Mouse (Mus musculus): ENCODE measurements around the gene Cdh23.

The Cdh23 gene

DNA sequence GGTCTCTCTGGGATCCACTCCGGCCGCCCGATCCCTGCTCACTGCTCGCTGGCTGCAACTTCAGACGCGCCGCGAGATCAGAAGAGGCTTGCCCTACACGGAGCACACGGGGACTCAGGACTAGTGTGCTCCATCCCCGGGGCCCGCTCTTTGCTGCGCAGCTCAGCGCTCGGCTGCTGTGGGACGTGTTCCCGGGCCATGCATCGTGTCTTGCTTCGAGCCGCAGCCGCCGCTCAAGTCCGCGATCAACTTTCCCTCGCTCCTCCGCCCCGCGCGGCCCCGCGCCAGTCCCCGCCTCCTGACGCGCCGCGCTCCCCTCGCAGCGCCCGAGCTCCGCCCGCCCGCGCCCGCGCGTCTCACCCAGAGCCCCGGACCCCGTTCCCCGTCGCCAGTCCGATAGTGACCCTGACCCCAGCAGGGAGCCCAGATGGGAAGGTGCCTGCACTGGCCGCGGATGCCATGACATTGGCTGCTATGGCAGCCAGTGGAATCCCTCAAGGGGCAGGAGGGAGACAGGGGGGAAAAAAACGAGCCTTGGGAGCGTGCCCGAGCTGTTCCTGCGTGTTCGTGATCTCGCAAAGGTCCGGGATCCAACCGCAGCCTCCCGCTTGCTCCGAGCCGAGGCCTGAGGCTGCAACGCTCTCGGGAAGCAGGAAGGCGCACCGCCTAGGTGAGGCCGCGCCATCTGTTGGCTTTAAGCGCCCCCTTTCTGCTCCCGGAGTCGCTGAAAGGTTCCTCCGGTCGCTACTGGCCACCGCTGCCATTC is 9.1 kb downstream of the Cdh23 start:
- H3K27me3 ChIP-seq (ENCODE audit: control insufficient read depth, insufficient read depth, low read length, poor library complexity, severe bottlenecking) = no peaks in the 10 kb centered on the region
- H3K36me3 ChIP-seq (ENCODE audit: control insufficient read depth, insufficient read depth, low read length, poor library complexity, severe bottlenecking) = no peaks in the 10 kb centered on the region
- DNase-seq (ENCODE audit: low read depth, low spot score) = peak; percentile 34

DNA sequence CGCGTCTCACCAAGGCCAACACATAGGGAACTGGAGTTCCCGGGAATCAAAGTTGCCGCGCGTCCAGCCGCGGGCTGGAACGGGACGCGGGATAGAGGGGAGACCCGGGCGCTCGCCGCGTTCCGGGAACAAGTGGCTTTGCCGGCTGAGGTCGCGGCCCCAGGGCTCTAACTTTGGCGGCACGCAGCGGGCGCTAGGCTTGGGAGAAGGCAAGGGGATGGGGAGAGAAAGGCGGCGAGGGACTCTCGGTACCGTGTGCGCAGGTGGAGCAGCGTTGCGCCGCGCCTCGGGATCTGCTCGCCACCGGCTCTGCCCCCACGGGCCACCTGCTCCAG is 9.7 kb downstream of the Cdh23 start:
- no peaks in the 10 kb centered on the region for H3K36me3 ChIP-seq (ENCODE audit: control insufficient read depth, insufficient read depth, low read length, poor library complexity, severe bottlenecking)
- DNase-seq (ENCODE audit: low read depth, low spot score) = no peak
- H3K27me3 ChIP-seq (ENCODE audit: control insufficient read depth, insufficient read depth, low read length, poor library complexity, severe bottlenecking) = no peaks in the 10 kb centered on the region

DNA sequence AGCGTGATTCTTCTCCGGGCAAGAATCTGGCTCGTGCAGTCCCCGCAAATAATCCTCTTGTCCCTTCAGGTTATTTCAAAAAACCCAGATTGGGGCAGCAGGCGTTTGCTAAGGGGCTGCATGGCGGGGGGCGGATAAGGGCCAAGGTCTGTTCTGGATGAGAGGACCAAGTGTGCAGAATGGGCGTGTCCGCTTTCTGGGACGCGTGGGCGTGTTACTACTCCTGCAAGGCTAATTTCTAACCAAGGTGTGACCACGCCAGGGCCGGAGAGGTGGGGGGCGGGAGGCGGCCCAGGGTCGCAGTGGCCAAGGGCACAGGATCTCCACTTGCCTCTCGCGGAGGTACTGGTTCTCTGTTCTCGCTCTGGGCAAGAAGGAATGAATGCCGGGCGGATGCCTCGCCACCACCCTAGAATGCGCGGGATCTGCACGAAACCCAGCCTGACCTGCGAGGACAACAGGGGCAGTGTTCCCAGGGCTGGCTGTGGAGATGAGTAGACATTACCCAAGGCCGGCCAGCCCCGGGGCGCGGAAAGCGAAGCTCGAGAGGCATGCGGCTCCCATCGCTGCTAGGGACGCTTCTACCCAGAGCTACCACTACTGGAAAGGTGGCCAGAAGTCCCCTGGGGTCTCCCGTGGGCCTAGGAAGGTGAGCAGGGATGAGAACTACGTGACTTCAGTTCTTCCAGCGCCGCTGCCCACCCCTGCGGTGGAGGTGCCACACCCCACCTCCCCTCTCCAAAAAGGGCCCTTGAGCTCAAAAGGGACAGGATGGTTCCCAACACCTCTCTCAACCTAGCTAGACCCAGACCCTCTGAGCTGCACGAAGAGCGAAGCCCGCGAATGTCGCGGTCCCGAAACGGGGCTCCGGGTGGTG is 10.3 kb downstream of the Cdh23 start:
- H3K27me3 ChIP-seq (ENCODE audit: control insufficient read depth, insufficient read depth, low read length, poor library complexity, severe bottlenecking) = no peaks in the 10 kb centered on the region

DNA sequence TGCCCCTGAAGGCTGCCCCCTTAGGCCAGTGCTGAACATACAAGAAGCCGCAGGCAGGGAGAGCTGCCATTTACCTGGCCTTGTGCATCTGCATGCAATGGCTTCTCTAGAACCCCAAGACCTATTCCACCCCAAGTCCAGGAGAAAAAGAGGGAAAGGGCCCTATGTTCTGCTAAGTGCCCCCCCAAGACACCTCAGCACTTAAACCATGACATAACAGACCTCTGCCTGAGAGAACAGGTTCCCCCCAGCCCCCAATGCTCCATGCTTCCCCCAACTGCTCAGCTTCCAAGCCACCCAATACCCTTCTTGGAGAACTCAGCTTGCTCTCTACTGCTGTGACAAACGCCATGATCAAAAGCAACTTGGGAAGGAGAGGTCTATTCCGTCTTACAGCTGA is 17.4 kb downstream of the Cdh23 start:
- no peak for DNase-seq (ENCODE audit: low read depth, low spot score)
- Histone ChIP-seq H3K36me3 (ENCODE audit: control insufficient read depth, insufficient read depth, low read length, poor library complexity, severe bottlenecking) (no peaks in the 10 kb centered on the region), H3K27me3 (ENCODE audit: control insufficient read depth, insufficient read depth, low read length, poor library complexity, severe bottlenecking) (no peaks in the 10 kb centered on the region)

More for the DNA sequence above, 10.3 kb downstream of the Cdh23 start:
- H3K36me3 ChIP-seq (ENCODE audit: control insufficient read depth, insufficient read depth, low read length, poor library complexity, severe bottlenecking) = no peaks in the 10 kb centered on the region
- DNase-seq (ENCODE audit: low read depth, low spot score) = no peak

DNA sequence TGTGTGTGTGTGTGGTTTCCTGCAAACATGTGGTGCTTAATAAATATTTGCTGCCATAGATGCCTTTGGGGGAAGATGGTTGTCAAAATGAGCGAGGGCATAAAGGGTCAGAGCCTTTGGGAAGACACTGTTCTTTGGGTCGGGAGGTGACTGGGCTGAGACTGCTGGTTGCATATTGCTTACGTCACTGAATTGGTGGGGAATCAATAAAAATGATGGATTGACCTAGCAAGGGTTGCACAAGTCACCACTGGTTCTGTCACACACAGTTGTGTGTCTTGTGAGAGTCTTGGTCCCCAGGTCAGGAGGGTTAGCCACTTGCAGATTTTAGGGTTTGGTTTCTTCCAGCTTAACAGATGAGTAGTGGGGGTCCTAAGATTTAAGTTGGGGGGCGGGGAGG is 19.0 kb downstream of the Cdh23 start:
- no peak for DNase-seq (ENCODE audit: low read depth, low spot score)
- Histone ChIP-seq H3K27me3 (ENCODE audit: control insufficient read depth, insufficient read depth, low read length, poor library complexity, severe bottlenecking) (no peaks in the 10 kb centered on the region), H3K36me3 (ENCODE audit: control insufficient read depth, insufficient read depth, low read length, poor library complexity, severe bottlenecking) (no peaks in the 10 kb centered on the region)

DNA sequence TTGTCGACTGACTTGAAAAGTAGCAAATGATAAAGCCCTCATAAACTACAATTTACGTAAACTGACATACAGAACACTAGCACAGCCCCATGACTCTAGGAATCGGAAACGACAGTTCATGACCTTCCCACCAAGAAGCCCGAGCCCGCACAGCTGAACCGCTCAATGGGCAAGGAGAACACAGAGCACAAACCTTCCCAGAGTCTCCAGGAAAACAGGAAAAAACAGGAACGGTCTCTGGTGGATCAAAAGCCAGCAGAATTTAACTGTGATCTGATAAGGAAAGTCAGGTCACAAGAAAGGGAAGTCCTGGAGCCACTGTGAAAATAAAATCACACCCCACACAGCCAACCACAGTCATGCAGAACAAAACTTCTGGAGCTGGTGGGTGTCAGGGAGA is 26.1 kb downstream of the Cdh23 start:
- Histone ChIP-seq H3K27me3 (ENCODE audit: control insufficient read depth, insufficient read depth, low read length, poor library complexity, severe bottlenecking) (no peaks in the 10 kb centered on the region; the same call in 1 of the 2 replicates), H3K36me3 (ENCODE audit: control insufficient read depth, insufficient read depth, low read length, poor library complexity, severe bottlenecking) (no peaks in the 10 kb centered on the region)
- DNase-seq (ENCODE audit: low read depth, low spot score) = no peak

DNA sequence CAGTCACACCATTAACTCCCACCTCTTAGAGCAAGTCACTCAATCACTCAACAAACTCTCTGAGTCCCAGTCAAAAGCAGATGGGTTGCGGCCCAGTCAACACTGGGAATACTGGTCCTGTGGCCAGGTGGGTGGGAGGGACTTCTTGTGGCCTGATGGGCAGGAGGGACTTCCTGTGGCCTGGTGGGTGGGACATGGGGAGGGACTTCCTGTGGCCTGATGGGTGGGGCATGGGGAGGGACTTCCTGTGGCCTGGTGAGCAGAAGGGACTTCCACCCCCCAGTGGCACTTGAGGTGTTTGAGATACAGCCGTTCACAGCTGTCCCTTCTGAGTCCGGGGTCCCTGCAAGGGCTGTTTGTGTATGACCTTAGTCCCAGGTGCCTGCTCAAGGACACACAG is 27.7 kb downstream of the Cdh23 start:
- Histone ChIP-seq H3K36me3 (ENCODE audit: control insufficient read depth, insufficient read depth, low read length, poor library complexity, severe bottlenecking) (no peaks in the 10 kb centered on the region), H3K27me3 (ENCODE audit: control insufficient read depth, insufficient read depth, low read length, poor library complexity, severe bottlenecking) (no peaks in the 10 kb centered on the region; the same call in 1 of the 2 replicates)
- DNase-seq (ENCODE audit: low read depth, low spot score) = no peak

DNA sequence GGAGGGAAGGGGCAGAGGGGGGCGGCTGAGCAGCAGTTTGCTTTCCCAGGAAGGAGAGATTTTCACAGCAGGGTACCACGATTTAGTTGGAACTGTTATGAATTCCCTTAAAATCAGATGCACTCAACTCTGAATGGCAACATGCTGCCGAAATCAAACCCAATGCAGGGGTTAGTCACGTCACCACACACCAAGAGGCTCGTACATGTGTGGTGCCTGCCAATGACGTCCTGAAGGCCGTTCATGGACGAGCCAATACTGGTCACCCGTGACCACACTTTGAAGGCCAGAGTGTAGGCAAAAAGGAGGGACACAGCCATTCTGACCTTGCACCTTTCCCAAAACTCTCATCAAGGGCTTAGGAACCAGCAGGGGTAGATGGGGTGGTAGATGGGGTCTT is 35.3 kb downstream of the Cdh23 start:
- H3K27me3 ChIP-seq (ENCODE audit: control insufficient read depth, insufficient read depth, low read length, poor library complexity, severe bottlenecking) = no peaks in the 10 kb centered on the region
- no peak for DNase-seq (ENCODE audit: low read depth, low spot score)
- H3K36me3 ChIP-seq (ENCODE audit: control insufficient read depth, insufficient read depth, low read length, poor library complexity, severe bottlenecking) = no peaks in the 10 kb centered on the region

DNA sequence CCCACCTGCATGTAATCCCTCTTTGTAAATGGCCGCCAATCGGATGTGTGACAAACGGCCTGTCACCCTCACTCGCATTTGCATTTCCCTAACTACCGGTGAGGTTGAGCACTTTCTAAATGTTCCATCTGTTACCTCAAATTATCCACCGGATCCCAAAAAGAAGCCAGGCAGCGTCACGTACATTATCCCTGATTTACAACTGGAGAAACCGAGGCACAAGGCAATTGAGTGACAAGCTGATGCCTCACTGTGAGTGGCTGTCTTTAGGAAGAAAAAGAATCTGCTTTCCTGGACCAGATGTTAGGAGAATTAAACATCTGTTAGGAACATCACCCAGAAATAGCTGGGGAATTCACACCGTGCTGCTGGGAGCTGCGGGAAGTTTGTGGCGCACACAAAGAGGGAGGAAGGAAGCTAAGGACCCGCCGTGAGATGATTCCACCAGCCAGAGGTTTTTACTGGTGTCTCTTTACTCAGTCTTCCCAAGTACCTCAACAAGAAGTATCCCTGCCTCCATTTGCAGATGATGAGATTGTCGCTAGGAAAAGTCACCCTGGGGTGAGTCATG is 36.8 kb downstream of the Cdh23 start:
- Histone ChIP-seq H3K36me3 (ENCODE audit: control insufficient read depth, insufficient read depth, low read length, poor library complexity, severe bottlenecking) (no peaks in the 10 kb centered on the region), H3K27me3 (ENCODE audit: control insufficient read depth, insufficient read depth, low read length, poor library complexity, severe bottlenecking) (no peaks in the 10 kb centered on the region)
- DNase-seq (ENCODE audit: low read depth, low spot score) = no peak

DNA sequence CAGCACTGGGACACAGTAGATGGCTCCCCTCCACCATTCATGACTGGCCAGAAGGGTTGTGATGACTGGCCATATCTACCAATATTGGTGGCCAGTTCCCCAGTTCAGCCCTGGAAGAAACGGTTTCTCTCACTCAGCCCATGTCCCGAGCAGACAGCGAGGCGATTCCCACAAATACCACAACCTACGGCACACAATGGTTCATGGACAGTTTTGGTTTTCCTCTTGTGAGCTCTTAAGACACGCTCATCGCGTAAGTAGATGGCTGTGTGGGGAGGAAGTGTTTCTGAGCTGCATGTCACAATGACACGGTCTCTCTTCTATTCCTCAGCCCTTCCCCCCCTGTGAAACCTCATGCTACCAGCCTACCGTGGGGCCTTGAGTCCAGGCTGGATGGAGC is 38.1 kb downstream of the Cdh23 start:
- Histone ChIP-seq H3K27me3 (ENCODE audit: control insufficient read depth, insufficient read depth, low read length, poor library complexity, severe bottlenecking) (no peaks in the 10 kb centered on the region), H3K36me3 (ENCODE audit: control insufficient read depth, insufficient read depth, low read length, poor library complexity, severe bottlenecking) (no peaks in the 10 kb centered on the region)
- DNase-seq (ENCODE audit: low read depth, low spot score) = no peak

DNA sequence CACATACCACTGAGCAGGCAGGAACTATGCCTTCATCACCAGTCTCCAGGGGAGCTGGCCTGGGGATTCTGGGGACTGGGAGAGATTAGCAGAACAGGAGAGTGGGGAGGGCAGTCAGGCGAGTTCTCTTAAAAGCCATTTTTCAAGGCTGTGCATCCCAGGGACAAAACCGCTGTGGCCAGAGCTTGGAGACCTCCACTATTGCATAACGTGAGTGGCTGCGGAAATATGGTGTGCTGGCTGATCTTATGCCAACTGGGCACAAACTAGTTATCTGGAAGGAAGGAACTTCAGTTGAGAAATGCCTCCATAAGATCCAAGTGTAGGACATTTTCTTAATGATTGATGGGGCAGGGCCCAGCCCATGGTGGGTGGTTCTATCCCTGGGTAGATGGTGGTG is 42.6 kb downstream of the Cdh23 start:
- Histone ChIP-seq H3K36me3 (ENCODE audit: control insufficient read depth, insufficient read depth, low read length, poor library complexity, severe bottlenecking) (no peaks in the 10 kb centered on the region), H3K27me3 (ENCODE audit: control insufficient read depth, insufficient read depth, low read length, poor library complexity, severe bottlenecking) (no peaks in the 10 kb centered on the region)
- DNase-seq (ENCODE audit: low read depth, low spot score) = no peak

DNA sequence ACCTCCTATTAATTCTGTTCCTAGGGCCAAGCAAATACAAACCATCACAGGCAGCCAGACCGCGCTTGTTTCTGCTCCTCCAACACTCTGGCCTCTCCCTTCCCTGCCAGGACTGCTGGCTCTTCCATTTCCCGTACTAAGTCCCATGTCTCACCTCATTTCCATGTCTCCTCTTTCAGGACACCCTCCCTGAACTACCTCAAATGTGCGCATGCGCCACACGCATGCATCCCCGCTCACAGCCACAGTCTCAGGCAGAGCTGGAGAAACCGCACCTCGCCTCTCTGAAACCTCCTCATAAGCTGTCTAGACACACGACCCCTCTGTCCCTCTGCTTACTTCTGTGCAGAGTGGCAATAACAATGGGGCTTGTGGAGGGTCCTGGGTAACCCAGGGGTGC is 43.2 kb downstream of the Cdh23 start:
- Histone ChIP-seq H3K27me3 (ENCODE audit: control insufficient read depth, insufficient read depth, low read length, poor library complexity, severe bottlenecking) (no peaks in the 10 kb centered on the region), H3K36me3 (ENCODE audit: control insufficient read depth, insufficient read depth, low read length, poor library complexity, severe bottlenecking) (no peaks in the 10 kb centered on the region)
- no peak for DNase-seq (ENCODE audit: low read depth, low spot score)

DNA sequence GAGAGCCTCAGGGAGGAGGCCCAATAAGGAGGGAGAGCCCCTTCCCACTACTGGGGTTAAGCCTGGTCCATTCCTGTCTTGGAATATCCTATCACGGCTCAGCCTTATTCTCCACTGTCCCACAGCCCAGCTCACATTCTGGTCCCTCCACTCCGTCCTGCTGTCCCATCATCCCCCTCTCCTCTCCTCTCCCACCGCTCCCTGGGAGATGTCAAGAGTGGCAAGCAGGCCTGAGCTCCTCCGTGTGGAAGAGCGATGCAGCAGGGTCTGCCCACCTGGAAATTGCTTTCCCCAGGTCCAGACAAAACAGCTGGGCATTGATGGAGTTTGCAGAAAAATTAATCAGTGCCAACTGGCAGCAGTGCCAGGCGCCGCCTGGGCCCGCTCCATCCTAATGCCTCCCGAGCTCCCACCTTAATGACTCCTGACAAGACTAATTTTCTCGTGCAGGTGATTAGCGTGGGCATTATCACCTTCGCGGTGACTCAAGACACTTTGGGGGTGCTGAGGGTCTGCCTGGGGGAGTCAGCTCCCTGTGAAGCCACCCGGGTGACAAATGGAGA is 52.1 kb downstream of the Cdh23 start:
- no peaks in the 10 kb centered on the region for H3K36me3 ChIP-seq (ENCODE audit: control insufficient read depth, insufficient read depth, low read length, poor library complexity, severe bottlenecking)
- no peaks in the 10 kb centered on the region for H3K27me3 ChIP-seq (ENCODE audit: control insufficient read depth, insufficient read depth, low read length, poor library complexity, severe bottlenecking)
- no peak for DNase-seq (ENCODE audit: low read depth, low spot score)

DNA sequence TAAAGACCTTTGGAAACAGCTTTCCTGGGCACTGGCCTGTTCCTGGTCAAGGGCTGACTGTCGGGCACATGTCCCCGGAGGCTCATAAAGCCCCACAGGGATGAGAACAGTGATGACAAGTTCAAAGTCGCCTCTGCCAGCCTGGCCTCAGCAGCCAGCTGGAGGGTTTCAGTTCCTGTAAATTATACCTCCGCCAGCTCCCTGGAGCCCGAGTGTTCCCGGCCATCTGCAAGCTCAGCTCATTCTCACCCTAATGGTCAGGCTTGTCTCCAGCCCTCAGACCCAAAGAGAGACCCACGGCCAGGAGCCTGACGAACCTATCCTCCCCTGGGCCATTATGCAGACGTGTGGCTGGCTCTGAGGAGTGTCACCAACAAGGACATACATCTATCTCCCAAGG is 57.0 kb downstream of the Cdh23 start:
- no peaks in the 10 kb centered on the region; the same call in 1 of the 2 replicates for H3K27me3 ChIP-seq (ENCODE audit: control insufficient read depth, insufficient read depth, low read length, poor library complexity, severe bottlenecking)
- no peaks in the 10 kb centered on the region for H3K36me3 ChIP-seq (ENCODE audit: control insufficient read depth, insufficient read depth, low read length, poor library complexity, severe bottlenecking)
- peak; percentile 23 for DNase-seq (ENCODE audit: low read depth, low spot score)

Data from splenic B cell, adult 2 months (primary cell).